Mouse (Mus musculus): Measurements from ENCODE around the gene Gm47289.

- TF ChIP-seq EP300 (IDR thresholded peaks at IDR 0.05; ENCODE audit: insufficient read depth, low read depth, low read length) (no peak), POLR2A (IDR thresholded peaks at IDR 0.05; ENCODE audit: insufficient read depth, low read depth, low read length) (no peak)
Measured at GRCm38 (mm10) chr9:119165548-119165947, 6.6 kb downstream of the Gm47289 start.
